Mouse (Mus musculus): ENCODE results near the gene Nphp4. TPM values are rescaled to one million over a fixed set of nuclear protein-coding genes. Genes with fewer than 3 reads are reported as not detected.

The Nphp4 gene
- polyA plus RNA-seq (2012; fragmentation: generic; extraction: Trizol), result 2.3 TPM

DNA sequence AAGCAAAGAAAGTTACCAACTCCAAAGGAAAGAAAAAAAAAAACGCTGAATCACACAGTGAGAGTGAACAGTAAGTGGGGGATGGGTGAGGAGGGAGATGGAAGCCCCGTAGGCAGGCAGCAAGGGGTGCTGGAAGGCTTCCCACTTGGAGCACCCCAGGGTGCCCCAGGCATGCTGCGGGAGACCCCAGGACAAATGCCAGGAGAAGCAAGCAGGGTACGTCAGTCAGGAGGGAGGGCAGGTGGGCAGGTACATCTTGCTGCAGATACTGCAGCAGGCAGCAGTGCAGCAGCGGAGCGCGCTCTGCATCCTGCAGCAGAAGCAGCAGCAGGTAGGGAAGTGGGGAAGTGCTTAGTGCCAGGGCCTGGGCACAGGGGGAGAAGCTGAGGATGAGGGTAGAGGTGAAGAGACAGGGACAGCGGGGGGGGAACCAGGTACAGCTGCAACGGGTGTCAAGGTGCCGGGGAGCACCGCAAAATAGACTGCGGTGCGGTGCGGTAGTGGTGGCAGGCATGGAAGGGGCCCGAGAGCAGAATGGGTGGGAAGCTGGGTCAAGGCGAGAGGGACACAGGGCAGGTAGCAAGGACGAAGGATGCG lies at the start of gene Nphp4:
Gene Nphp4, plus strand, starts transcription at position 280 of the 597 bp plus-strand sequence.
- Histone ChIP-seq H3K4me3 (peak within 1 kb of the TSS; percentile 52), H3K4me2 (ENCODE audit: low read depth) (peak within 1 kb of the TSS; percentile 56), H3K27me3 (ENCODE audit: control insufficient read depth, insufficient read depth, insufficient read length) (no peaks in the 10 kb centered on the region), H3K36me3 (ENCODE audit: control insufficient read depth, insufficient read depth) (no peaks in the 10 kb centered on the region), H3K79me2 (ENCODE audit: control insufficient read depth, insufficient read depth) (no peaks in the 10 kb centered on the region), H3ac (ENCODE audit: control insufficient read depth, insufficient read length) (peak within 1 kb of the TSS; percentile 77)
- TF ChIP-seq MAX (IDR thresholded peaks at IDR 0.05; ENCODE audit: low read depth) (no peak), E2F4 (IDR thresholded peaks at IDR 0.05; ENCODE audit: insufficient read depth) (no peak), MYOD1 (IDR thresholded peaks at IDR 0.05; ENCODE audit: control insufficient read depth in 1 of 3, insufficient read length in 2 of 3, low read depth in 2 of 3) (no peak), MYOG (IDR thresholded peaks at IDR 0.05; ENCODE audit: control insufficient read depth in 1 of 3, insufficient read depth in 1 of 3, insufficient read length in 2 of 3, low read depth in 2 of 3) (no peak), SRF (IDR thresholded peaks at IDR 0.05; ENCODE audit: control insufficient read depth, insufficient read length, low read depth) (no peak), CEBPB (IDR thresholded peaks at IDR 0.05; ENCODE audit: insufficient read depth, poor library complexity, severe bottlenecking) (no peak), USF1 (IDR thresholded peaks at IDR 0.05; ENCODE audit: low read depth) (no peak), TCF12 (IDR thresholded peaks at IDR 0.05; ENCODE audit: insufficient read depth, poor library complexity, severe bottlenecking) (no peak), POLR2AphosphoS2 (IDR thresholded peaks at IDR 0.05; ENCODE audit: insufficient read length, low read depth) (no peak), REST (IDR thresholded peaks at IDR 0.05; ENCODE audit: insufficient read depth, insufficient read length) (no peak), TCF3 (IDR thresholded peaks at IDR 0.05; ENCODE audit: insufficient read length, low read depth) (no peak)

DNA sequence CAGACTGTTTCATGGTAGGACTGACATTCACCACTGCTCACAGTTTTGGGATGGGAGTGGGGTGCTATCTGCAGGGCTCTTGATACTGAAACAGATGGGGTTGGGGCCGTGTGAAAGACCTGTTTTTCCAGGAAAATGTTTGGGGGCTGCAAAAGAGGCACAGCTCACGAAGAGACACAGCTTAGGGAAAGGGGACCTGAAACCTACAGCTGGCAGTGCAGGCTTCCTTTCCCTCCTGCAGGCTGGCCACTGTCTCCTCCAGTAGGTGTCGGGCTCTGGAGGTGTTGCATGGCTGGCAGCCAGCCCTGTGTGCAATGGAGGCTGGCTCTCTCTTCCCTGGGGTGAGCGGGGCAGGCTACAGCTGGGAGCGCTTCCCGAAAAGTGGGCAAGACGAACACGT lies 48.2 kb upstream of the Nphp4 start:
- Histone ChIP-seq H3K4me3 (no peak overlapping the region), H3K27me3 (ENCODE audit: control insufficient read depth, insufficient read depth, insufficient read length) (peaks cover 25% of the 10 kb centered on the region), H3ac (ENCODE audit: control insufficient read depth, insufficient read length) (no peak overlapping the region), H3K4me2 (ENCODE audit: low read depth) (no peak overlapping the region), H3K79me2 (ENCODE audit: control insufficient read depth, insufficient read depth) (no peaks in the 10 kb centered on the region), H3K36me3 (ENCODE audit: control insufficient read depth, insufficient read depth) (no peaks in the 10 kb centered on the region)
- TF ChIP-seq MYOD1 (IDR thresholded peaks at IDR 0.05; ENCODE audit: control insufficient read depth in 1 of 3, insufficient read length in 2 of 3, low read depth in 2 of 3) (no peak), MYOG (IDR thresholded peaks at IDR 0.05; ENCODE audit: control insufficient read depth in 1 of 3, insufficient read depth in 1 of 3, insufficient read length in 2 of 3, low read depth in 2 of 3) (no peak), MAX (IDR thresholded peaks at IDR 0.05; ENCODE audit: low read depth) (no peak)

GRCm38 (mm10) chr4:152432308-152432707 lies 44.2 kb upstream of the Nphp4 start:
- H3K27me3 ChIP-seq (ENCODE audit: control insufficient read depth, insufficient read depth, insufficient read length), result peaks cover 24% of the 10 kb centered on the region
- no peak for TF ChIP-seq USF1 (IDR thresholded peaks at IDR 0.05; ENCODE audit: low read depth)
- no peak for TF ChIP-seq MYOD1 (IDR thresholded peaks at IDR 0.05; ENCODE audit: control insufficient read depth in 1 of 3, insufficient read length in 2 of 3, low read depth in 2 of 3)
- no peak for TF ChIP-seq E2F4 (IDR thresholded peaks at IDR 0.05; ENCODE audit: insufficient read depth)
- no peak for TF ChIP-seq CEBPB (IDR thresholded peaks at IDR 0.05; ENCODE audit: insufficient read depth, poor library complexity, severe bottlenecking)
- TF ChIP-seq SRF (IDR thresholded peaks at IDR 0.05; ENCODE audit: control insufficient read depth, insufficient read length, low read depth), result no peak
- no peak for TF ChIP-seq TCF12 (IDR thresholded peaks at IDR 0.05; ENCODE audit: insufficient read depth, poor library complexity, severe bottlenecking)
- no peak for TF ChIP-seq MAX (IDR thresholded peaks at IDR 0.05; ENCODE audit: low read depth)
- no peak for TF ChIP-seq REST (IDR thresholded peaks at IDR 0.05; ENCODE audit: insufficient read depth, insufficient read length)
- TF ChIP-seq TCF3 (IDR thresholded peaks at IDR 0.05; ENCODE audit: insufficient read length, low read depth), result no peak
- TF ChIP-seq POLR2AphosphoS2 (IDR thresholded peaks at IDR 0.05; ENCODE audit: insufficient read length, low read depth), result no peak
- no peak for TF ChIP-seq MYOG (IDR thresholded peaks at IDR 0.05; ENCODE audit: control insufficient read depth in 1 of 3, insufficient read depth in 1 of 3, insufficient read length in 2 of 3, low read depth in 2 of 3)
- TF ChIP-seq POLR2A (IDR thresholded peaks at IDR 0.05; ENCODE audit: insufficient read length, low read depth), result no peak
- no peaks in the 10 kb centered on the region for H3K79me2 ChIP-seq (ENCODE audit: control insufficient read depth, insufficient read depth)
- no peak overlapping the region for H3K4me2 ChIP-seq (ENCODE audit: low read depth)
- no peaks in the 10 kb centered on the region for H3K36me3 ChIP-seq (ENCODE audit: control insufficient read depth, insufficient read depth)
- no peak overlapping the region for H3ac ChIP-seq (ENCODE audit: control insufficient read depth, insufficient read length)
- H3K4me3 ChIP-seq, result no peak overlapping the region

DNA sequence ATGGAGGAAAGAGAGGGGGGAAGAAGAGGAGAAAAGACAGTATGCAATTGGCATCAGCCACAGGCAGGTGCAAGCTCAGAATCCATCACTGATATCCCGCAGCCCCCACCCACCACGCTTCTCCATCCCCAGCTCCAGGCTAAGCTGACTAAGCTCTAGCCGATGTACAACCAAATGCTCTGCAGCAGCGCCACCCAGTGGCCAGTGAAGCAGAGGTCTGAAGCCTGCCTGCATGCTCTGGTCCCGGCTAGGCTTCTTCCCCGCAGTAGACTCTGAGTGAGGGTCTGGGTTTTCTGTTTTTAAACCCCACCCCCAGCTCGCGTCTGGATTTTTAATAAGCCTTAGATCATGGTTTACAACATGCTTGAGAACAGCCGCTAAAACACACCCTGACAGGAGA lies 41.7 kb upstream of the Nphp4 start:
- peak overlapping the region; percentile 82 for H3K4me2 ChIP-seq (ENCODE audit: low read depth)
- peaks cover 37% of the 10 kb centered on the region for H3K27me3 ChIP-seq (ENCODE audit: control insufficient read depth, insufficient read depth, insufficient read length)
- H3K79me2 ChIP-seq (ENCODE audit: control insufficient read depth, insufficient read depth), result no peaks in the 10 kb centered on the region
- no peaks in the 10 kb centered on the region for H3K36me3 ChIP-seq (ENCODE audit: control insufficient read depth, insufficient read depth)
- no peak overlapping the region for H3ac ChIP-seq (ENCODE audit: control insufficient read depth, insufficient read length)
- no peak for TF ChIP-seq POLR2AphosphoS2 (IDR thresholded peaks at IDR 0.05; ENCODE audit: insufficient read length, low read depth)
- no peak for TF ChIP-seq E2F4 (IDR thresholded peaks at IDR 0.05; ENCODE audit: insufficient read depth)
- no peak for TF ChIP-seq MYOG (IDR thresholded peaks at IDR 0.05; ENCODE audit: control insufficient read depth in 1 of 3, insufficient read depth in 1 of 3, insufficient read length in 2 of 3, low read depth in 2 of 3)
- TF ChIP-seq USF1 (IDR thresholded peaks at IDR 0.05; ENCODE audit: low read depth), result no peak
- TF ChIP-seq TCF3 (IDR thresholded peaks at IDR 0.05; ENCODE audit: insufficient read length, low read depth), result no peak
- TF ChIP-seq MYOD1 (IDR thresholded peaks at IDR 0.05; ENCODE audit: control insufficient read depth in 1 of 3, insufficient read length in 2 of 3, low read depth in 2 of 3), result no peak
- TF ChIP-seq CEBPB (IDR thresholded peaks at IDR 0.05; ENCODE audit: insufficient read depth, poor library complexity, severe bottlenecking), result no peak
- no peak overlapping the region for H3K4me3 ChIP-seq

GRCm38 (mm10) chr4:152435255-152435654 lies 41.3 kb upstream of the Nphp4 start:
- Histone ChIP-seq H3K36me3 (ENCODE audit: control insufficient read depth, insufficient read depth) (no peaks in the 10 kb centered on the region), H3ac (ENCODE audit: control insufficient read depth, insufficient read length) (no peak overlapping the region), H3K4me3 (no peak overlapping the region), H3K4me2 (ENCODE audit: low read depth) (peak overlapping the region; percentile 82), H3K27me3 (ENCODE audit: control insufficient read depth, insufficient read depth, insufficient read length) (peaks cover 33% of the 10 kb centered on the region), H3K79me2 (ENCODE audit: control insufficient read depth, insufficient read depth) (no peaks in the 10 kb centered on the region)
- TF ChIP-seq TCF3 (IDR thresholded peaks at IDR 0.05; ENCODE audit: insufficient read length, low read depth) (no peak), MYOD1 (IDR thresholded peaks at IDR 0.05; ENCODE audit: control insufficient read depth in 1 of 3, insufficient read length in 2 of 3, low read depth in 2 of 3) (no peak), CEBPB (IDR thresholded peaks at IDR 0.05; ENCODE audit: insufficient read depth, poor library complexity, severe bottlenecking) (no peak), E2F4 (IDR thresholded peaks at IDR 0.05; ENCODE audit: insufficient read depth) (no peak), MAX (IDR thresholded peaks at IDR 0.05; ENCODE audit: low read depth) (no peak), REST (IDR thresholded peaks at IDR 0.05; ENCODE audit: insufficient read depth, insufficient read length) (no peak), POLR2A (IDR thresholded peaks at IDR 0.05; ENCODE audit: insufficient read length, low read depth) (no peak), USF1 (IDR thresholded peaks at IDR 0.05; ENCODE audit: low read depth) (no peak)

Measured in myocyte (in vitro differentiated cells).